Mouse (Mus musculus) lung, postnatal 25 days (tissue): Measurements from ENCODE around the gene Sephs2.
"Not testable (repeated sequence)": the region's sequence is repeated elsewhere in the genome, so short reads cannot be mapped to it uniquely, and the experiment has no call there.

Experiments
- DNase-seq: peaks from one replicate; pipeline ENCODE4 v3.0.0; 2022; ENCODE audit warnings: low spot score

Sephs2 gene

GRCm38 (mm10) chr7:127270666-127271065, 3.2 kb downstream of the Sephs2 start:
- DNase-seq = no peak

- no peak for DNase-seq
Observed at GRCm38 (mm10) chr7:127270256-127270655, 3.6 kb downstream of the Sephs2 start.

DNA sequence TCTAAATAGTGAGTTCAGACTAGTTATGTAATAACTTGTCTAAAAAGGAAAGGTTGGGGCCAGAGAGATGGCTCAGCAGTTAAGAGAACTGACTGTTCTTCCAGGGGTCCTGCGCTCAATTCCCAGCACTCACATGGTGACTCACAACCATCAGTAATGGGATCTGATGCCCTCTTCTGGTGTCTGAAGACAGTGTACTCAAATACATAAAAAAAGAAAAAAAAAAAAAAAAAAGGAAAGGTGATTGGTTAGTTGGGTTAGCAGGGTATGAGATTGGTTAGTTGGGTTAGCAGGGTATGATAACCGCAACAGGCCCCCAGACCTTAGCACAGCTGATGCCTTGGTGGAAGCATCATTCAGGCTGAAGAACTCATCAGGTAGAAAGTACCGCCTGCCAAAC, 10.3 kb downstream of the Sephs2 start:
- no peak for DNase-seq

GRCm38 (mm10) chr7:127262218-127262961, 11.5 kb downstream of the Sephs2 start:
- DNase-seq = no peak

DNA sequence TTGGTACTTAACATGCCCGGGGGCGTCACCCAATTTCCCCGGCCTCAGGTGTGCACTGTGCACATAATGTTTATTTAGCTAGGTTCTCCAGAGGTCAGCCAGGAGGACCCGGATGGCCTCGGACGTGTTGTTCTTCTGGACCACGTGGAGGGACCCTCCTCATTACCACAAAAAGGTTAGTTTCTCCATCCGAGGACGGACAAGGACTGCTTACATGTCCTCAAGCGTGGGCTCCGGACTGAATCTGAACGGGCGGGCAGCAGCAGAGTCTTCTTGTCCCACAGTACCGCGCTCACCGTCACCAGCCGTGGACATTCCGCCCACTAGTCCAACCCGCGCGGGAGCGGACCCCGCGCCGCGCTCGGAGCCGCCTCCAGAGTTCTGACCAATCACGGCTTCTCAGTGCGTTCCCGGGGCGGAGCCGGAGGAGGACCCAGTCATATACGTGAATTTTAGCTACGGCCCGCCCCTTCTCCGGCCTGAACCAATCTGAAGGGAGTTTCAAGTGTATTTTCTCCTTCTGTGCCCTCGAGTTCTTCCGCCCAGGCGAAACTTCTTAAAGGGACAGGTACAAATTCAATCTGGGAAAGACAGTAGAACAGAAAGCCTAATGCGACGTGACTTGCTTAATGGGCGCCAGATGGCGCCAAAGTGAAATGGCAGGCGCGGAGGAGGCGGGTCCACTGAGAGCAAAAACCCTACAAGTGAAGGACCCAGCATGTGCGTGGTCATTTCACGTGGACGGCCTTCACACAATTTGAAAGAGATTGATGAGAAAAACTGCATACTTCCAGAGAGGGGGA, 13.3 kb downstream of the Sephs2 start, which contains the start of gene Dctpp1:
Dctpp1 (minus strand) TSS at position 401 of the 803 bp plus-strand sequence.
- DNase-seq = peak; percentile 99

- no peak for DNase-seq
Observed at GRCm38 (mm10) chr7:127259186-127259905, 14.5 kb downstream of the Sephs2 start.

- no peak for DNase-seq
Observed at GRCm38 (mm10) chr7:127256518-127256917, 17.3 kb downstream of the Sephs2 start.

DNA sequence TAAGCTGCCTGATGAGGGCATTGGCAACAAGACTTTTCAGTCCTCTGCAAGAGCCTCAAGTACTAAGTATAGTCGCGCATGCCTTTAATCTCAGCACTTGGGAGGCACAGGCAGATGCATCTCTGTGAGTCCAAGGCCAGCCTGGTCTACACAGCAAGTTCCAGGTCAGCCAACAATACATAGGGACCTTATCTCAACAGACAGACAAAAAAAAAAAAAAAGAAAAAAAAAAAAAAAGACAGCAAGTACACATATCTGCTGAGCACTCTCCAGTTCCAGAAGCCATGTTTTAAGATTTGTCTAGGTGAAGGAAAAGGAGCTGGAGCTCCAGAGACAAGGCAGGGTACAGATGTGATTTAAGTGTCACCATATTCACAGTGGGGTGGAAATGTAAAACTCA, 17.9 kb downstream of the Sephs2 start:
- DNase-seq = no peak

DNA sequence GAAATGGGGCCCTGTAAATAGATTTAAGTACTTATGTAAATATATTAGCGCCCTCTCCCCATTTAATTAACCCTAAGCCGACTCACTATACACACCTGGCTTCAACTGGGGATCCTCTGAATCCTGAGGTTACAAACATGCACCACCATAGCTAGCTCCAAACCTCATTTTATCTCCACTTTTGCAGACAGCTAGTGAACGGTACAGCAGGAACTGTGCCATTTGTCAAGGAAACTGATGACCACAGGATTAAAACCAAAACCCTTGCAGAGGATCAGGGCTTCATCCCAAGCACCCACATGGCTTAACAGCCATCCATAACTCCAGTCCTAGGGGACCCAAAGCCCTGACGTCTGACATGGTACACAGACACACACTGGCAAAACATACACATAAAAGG, 18.8 kb downstream of the Sephs2 start:
- no peak for DNase-seq

DNA sequence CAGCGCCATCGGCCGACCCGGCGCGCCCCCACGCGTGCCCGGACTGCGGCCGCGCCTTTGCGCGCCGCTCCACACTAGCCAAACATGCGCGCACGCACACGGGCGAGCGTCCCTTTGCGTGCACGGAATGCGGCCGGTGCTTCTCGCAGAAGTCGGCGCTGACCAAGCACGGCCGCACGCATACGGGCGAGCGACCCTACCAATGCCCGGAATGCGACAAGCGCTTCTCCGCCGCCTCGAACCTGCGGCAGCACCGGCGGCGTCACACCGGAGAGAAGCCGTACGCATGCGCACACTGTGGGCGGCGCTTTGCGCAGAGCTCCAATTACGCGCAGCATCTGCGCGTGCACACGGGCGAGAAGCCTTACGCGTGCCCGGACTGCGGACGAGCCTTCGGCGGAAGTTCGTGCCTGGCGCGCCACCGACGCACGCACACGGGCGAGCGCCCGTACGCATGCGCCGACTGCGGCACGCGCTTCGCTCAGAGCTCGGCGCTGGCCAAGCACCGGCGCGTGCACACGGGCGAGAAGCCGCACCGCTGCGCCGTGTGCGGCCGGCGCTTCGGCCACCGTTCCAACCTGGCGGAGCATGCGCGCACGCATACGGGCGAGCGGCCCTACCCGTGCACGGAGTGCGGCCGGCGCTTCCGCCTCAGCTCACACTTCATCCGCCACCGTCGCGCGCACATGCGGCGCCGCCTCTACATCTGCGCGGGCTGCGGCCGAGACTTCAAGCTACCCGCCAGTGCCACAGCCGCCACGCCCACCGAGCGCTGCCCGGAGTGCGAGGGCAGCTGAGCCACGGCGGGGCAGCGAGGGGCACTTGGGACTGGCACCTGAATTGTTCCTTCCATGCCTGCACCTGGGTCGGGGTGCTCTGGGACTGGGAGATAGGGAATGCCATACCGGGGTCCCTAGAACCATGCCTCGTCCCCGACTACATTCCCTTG, 19.8 kb downstream of the Sephs2 start:
- DNase-seq = peak; percentile 95

DNA sequence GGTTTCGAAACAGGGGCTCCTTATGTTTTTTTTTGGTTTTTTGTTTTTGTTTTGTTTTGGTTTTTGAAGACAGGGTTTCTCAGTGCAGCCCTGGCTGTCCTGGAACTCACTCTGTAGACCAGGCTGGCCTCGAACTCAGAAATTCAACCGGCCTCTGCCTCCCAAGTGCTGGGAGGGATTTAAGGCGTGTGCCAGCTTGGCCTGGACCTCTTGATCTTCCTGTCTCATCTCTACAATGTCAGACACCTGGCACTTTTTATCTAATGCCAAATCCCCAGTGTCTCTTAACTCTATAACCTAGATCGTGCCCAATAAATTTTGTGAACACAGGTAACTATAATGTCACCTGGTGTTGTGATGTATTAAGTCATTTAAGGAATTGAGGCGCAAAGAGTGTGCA, 20.5 kb downstream of the Sephs2 start:
- no peak for DNase-seq

DNA sequence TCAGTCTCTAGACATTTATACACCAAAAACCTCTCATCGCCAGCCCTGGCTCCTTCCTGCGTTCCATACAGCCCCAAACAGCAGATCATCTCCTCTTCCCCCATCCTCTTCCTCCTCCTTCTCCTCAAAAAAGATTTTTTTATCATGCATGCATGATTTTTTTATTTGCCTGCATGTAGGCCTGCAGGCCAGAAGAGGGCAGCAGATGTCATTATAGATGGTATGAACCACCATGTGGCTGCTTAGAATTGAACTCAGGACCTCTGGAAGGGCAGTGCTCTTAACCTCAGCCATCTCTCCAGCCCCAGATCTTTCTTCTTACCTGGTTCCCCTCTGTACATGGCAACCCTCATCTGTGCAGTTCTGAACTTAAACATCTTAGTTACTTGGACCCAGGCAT, 21.4 kb downstream of the Sephs2 start:
- no peak for DNase-seq

DNA sequence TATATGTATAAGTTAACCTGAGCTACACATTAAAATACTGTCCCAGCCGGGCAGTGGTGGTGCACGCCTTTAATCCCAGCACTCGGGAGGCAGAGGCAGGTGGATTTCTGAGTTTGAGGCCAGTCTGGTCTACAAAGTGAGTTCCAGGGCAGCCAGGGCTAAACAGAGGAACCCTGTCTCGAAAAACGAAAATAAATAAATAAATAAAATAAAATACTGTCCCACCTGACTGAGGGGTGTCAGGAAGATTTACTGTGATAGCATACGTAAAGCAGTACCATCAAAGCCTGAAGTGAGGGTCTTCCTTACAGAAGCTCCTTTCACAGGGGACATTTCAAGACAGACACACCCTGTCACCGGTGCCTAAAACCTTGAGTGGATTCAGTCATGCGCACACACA, 23.3 kb downstream of the Sephs2 start:
- DNase-seq = not testable (repeated sequence)

DNA sequence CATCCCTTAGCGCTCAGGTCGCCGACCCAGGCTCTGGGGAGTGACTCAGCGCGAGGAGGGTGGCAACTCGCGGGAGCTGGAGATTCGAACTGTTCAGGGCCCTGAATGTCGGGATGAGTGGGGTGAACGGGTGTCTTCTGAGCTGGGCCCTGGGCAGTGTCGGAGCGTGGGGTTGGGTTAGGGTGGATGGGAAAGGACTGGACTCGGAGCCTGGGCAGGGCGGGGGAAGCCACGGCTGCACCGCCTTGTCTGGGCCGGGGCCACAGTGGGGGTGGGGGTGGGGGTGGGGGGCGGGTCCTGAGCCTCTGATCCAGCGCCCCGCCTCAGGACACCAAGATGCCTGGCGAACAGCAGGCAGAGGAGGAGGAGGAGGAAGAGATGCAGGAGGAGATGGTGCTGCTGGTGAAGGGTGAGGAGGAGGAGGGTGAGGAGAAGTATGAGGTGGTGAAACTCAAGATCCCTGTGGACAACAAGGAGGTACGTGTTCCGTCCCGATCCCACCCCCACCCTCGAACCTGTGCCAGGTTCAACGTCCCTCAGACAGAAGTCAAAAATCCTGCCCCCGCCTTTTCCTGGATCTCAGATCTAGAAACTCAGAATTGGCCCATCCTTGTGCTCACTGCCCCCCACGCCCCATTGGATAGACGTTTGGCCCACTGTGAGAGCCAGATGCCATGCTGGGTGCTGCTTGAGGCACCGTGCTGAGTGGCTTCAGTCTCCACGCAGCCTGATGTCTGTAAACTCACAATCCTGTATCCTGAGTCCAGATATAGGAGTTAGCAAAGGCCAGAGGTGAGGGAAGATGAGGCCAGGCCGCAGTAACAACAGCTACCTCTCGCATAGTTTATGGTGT, 29.0 kb downstream of the Sephs2 start:
- no peak for DNase-seq

DNA sequence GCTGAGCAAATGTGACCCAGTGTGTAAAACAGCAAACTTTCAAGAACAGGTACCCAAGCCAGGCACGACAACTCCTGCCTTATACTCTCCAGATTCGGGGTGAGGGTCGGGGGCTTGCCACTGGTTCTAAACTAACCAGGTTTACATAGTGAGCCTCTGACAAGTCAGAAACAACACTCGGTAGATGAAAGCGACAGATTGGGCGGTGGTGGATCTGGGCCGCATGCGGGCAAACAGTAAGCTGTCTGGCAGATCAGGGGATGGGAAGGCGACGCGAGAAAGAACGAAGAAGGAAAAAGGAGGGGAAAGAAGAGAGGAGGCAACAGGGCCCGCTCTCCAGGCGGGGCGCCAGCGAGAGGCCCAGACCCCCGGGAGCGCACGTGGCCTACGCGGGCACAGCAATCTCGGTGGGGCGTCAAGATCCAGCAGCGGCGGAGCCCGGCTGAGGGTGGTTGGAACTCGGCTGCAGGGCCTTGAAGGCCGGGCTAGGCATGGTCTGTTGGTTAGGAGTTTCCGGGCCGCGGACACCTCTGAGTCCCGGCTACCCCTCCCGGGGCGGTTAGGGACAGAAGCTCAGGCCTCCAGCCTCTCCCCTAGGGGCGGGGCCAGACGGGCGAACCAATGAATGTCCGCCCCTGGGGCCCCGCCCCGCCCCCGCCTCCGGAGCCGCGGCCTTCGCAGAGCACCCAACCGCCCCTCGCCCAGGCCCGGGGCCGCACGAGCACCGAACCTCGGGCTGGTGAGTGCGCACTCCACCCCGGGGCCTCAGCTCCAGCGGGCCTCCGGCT, 29.8 kb downstream of the Sephs2 start, which contains the start of gene Zfp771:
Zfp771 (plus strand) TSS at position 405 of the 788 bp plus-strand sequence.
- peak; percentile 95 for DNase-seq

DNA sequence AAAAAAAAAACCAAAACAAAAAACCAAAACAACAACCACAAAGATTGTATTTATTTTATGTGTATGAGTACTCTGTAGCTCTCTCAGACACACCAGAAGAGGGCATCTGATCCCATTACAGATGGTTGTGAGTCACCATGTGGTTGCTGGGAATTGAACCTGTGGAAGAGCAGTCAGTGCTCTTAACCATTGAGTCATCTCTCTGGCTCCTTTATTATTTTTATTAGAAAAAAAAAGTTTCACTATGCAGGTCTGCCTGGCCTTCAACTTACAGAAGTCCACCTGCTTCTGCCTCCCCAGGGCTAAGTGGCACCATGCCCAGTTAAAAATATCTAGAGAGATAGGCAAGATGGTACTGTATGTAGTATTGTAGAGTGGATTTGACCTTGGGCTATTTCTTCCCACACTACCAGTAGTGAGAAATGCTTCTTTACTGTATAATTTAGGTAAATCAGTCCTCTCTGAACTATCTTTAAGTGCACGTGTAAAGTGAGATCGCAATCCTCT, 30.4 kb downstream of the Sephs2 start:
- DNase-seq = no peak

DNA sequence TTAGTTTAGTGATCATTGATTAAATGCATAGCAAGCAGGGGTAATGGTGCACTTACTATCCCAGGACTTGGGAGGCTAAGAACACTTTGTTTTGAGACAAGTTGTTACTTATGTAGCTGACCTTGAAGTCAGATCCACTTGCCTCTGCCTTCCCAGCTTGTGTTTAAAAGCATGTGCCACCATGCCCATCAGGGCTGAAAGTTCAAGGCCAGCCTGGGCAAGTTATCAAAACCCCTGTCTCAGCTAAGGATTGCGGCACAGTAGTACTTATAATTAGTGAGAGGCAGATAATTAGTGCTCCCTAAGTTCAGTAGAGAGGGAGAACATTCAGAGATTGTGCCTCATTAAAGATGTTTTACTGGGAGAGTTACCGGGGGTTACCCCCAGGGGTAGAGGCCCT, 39.1 kb downstream of the Sephs2 start:
- DNase-seq = no peak

- no peak for DNase-seq
Observed at GRCm38 (mm10) chr7:127233765-127234164, 40.1 kb downstream of the Sephs2 start.

- no peak for DNase-seq
Observed at GRCm38 (mm10) chr7:127233368-127233749, 40.5 kb downstream of the Sephs2 start.
